Mouse (Mus musculus): Measurements from ENCODE around the gene Cdca5.

Cdca5 gene

DNA sequence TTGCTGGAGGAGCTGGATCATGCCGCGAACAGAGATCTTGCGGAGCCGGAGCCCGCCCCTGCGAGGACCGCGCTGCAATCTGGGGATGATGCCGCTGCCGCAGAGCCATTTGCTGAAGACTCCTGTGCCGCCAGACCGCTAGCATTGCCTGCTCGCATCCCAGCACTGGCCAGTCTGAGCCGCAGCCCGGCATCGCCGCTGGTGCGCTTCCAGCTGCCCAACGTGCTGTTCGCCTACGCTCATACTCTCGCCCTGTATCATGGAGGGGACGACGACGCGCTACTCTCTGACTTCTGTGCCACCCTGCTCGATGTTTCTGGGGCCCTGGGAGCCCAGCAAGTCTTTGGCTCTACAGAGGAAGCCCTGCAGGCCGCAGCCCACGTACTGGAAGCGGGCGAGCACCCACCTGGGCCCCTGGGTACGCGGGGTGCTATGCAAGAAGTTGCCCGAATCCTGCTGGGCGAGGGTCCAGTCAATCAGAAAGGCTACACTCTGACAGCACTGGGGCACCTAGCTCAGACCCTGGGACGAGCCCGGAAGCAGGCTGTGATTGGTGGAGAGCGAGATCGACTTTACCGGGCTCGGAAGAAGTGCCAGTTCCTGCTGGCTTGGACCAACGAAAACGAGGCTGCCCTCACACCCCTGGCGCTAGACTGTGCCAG lies 23.0 kb upstream of the Cdca5 start:
- peak; percentile 69 for DNase-seq

GRCm38 (mm10) chr19:6062418-6062817 lies 22.4 kb upstream of the Cdca5 start:
- no peak for DNase-seq

DNA sequence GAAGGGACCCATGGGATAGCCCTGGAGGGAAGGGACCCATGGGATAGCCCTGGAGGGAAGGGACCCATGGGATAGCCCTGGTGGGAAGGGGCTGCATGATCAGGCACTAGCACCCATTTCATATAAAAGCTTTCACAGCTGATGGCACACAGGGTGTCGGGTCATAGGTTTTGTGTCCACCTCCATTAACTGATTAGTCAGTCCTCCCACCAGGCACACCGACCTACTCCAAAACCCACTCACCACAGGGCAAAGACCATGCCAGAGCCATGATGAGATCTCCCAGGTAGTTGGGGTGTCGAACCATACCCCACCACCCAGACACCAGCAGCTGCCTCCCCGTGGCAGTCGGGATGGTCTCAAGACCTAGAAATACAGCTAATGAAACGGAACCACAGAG lies 21.7 kb upstream of the Cdca5 start:
- no peak for DNase-seq

DNA sequence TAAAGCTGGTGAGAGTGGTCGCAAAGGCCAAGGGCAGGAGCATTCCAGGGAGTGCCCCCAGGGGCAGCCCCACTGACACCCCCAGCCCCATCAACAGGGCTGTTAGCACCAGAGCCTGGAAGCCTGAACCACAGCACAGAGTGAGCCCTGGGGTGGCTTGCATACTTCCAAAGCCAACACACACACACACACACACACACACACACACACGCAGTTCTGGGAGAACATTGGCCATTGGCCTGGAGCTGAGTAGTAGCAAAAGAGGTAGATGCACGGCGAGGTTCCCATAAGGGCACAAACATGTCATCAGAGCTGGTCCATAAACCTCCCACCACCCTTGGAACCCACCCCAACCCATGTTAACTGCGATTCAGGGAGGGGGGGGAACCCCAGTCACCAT lies 18.2 kb upstream of the Cdca5 start:
- DNase-seq: no peak

- DNase-seq: peak; percentile 91
These were observed 17.6 kb upstream of the Cdca5 start for GRCm38 (mm10) chr19:6067011-6067723.

DNA sequence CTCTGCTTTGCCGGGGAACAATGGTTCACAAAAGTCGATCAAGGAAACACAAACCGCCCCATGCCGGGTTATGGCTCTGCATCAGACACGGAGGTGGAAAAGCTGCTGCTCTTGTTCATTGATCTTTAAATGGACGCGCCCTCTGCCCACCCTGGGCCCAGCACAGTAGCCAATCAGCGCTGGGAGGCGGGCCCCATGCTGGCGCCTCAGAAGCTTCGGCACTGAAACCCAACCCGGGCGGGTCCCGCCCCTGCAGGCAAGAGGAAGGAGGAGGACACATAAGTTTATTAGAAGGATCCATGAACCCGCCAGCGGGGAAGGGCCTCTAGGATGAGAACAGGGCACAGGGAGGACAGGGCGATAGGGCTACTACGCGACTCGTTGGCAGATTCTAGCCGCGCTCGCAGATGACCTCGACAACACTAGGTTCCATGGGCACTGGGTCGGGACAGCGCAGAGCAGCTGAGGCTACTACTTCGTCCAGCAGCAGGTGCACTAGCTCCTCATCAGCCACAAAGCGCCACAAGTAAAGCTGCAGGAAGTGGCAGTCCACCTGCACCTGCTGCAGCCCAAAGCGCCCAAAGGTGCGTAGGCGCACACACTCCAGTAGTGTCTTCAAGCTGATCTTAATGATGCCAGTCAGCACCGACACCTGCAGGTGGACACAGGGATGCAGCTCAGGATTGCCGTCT lies 16.9 kb upstream of the Cdca5 start, which contains the start of gene Tm7sf2:
TSS of gene Tm7sf2 (minus strand) at position 650 of the 692 bp plus-strand sequence.
- peak; percentile 94 for DNase-seq

DNA sequence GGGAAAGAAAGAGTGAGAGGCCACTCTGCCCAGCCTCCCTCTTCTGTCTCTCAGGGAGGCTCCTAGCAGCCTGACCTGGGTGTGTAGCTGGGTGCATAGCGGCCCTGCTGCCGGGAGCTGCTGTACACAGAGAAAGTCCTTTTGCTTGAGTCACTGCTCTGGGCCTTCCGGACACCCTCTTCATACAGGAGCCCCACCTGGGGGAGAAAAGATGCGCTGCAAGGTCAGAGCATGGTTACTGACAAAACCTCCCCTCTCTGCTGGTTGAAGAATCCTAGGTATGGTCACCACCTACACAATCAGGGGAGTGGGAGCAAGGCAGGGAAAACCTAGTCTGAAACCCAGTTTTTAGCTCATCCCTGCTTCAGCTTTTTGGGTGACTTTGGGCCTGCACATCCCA lies 15.8 kb upstream of the Cdca5 start:
- no peak for DNase-seq

- DNase-seq: no peak
These were observed 14.9 kb upstream of the Cdca5 start for GRCm38 (mm10) chr19:6069851-6070250.

DNA sequence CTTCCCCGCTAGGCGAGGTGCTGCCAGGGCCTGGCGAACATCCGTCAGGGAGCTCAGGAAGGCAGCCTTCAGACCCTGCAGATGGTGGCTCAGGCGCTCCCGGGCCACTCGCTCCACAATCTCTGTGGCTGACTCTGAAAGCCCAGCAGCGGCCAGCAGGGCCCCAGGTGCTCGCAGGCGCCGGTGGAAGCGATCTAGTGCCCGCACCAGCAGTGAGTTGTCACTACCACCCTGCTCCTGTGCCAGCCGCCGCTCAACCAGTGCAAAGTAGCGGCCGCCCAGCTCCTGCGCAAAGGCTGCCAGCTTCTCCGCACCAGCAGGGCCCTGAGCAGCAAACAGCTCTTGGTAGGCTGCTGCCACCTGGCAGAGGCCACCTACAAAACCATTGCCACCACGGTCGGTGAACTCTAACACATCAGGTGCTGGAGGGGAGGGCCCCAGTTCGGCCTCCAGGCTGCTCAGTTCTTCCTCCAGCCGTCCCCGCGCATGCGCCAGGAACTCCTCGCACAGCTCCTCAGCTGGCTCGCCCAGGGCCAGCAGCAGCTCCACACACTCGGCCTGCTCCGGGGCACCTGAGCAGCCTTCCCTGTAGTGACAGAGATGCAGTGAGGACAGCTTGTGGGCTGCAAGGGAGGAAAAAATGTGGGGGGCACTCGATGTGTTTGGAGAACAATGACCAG lies 14.1 kb upstream of the Cdca5 start:
- DNase-seq: no peak

DNA sequence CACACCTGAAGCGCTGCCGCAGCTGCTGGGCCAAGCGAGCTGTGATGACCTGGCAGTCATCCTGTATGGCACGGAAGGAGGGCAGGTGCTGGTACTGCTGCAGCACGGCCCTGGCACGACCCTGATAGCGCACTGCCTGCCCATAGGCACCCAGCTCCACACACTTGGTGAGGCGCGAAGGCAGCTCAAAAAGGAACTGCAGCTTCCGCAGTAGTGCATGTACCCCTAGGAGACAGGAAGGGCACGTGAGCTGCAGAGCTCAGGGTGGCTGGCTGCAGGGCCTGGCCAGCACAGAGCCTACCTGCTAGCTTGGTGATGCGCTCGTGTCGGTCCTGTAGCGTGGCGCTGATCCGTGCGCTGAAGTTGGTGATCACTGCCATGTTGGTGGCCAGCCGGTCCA lies 13.5 kb upstream of the Cdca5 start:
- DNase-seq: no peak

- DNase-seq: no peak
These were observed 10.9 kb upstream of the Cdca5 start for GRCm38 (mm10) chr19:6073889-6074288.

DNA sequence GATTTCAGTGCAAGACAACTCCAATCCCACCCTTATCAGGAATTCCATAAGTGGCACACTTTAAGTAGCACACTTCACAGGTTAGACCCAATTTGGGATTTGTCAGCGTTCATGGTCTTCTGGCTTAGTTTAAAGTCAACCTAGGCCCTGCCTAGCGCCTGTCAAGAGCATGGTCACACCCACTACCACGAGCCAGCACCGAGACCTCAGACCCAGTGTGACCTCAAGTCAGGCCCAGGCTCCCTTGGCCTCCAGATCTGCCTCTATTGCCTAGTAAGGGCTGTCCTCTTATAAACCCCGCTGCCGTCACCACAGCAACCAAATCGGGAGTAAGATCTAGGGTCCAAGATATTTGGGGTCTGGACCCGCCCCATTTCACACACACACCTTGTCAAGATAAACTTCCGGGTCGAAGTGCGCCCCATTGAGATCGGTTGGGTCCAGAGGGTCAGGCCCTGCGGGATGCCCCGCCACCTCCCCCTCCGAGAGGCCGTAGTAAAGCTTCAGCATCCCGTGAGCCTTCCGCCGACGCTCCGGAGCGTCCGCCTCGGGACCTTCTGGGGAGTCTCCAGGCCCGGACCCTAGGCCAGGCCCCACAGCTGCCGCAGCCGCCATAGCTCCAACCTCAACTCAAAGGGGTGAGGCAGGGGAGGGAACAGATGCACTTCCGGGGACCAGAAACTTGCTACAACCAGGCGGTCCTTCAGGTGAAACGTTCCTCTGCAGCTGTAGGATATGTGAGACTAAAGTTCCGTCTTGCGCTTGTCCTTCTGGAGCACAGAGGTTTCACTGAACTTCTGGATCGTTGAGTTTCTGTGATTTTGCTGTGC lies 8.0 kb upstream of the Cdca5 start, which contains the start of gene Vps51:
TSS of gene Vps51 (minus strand) at position 668 of the 830 bp plus-strand sequence.
- peak; percentile 80 for DNase-seq

- DNase-seq: no peak
These were observed 4.8 kb upstream of the Cdca5 start, which contains the start of gene Tmem262 for GRCm38 (mm10) chr19:6079983-6080480. Gene Tmem262, plus strand, starts transcription at chr19:6080033.

- DNase-seq: no peak
These were observed 2.6 kb upstream of the Cdca5 start, which contains the start of gene Gm28374 for GRCm38 (mm10) chr19:6082156-6082555. Gene Gm28374, minus strand, starts transcription at chr19:6082256.

DNA sequence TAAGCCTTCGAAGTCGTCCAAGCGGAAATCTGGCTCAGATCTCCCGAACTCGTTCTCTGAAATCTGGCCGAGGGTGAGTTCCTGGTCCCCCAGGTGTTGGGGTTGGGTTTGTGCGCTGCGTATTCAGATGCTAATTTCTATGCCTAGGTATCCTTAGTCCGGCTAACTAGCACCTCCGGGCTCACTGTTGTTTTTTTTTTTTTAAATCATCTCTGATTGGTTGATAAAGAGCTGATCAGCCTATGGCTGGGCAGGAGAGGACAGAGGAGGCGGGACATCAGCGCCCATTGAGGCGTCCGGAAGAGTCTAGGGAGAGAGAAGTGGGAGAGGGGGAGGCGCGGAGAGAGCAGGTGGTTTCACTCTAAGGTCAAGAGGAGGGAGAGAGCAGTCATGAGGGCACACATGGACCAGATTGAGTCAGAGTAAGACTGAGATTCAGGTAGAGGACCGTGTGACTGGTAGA lies 665 bp downstream of the Cdca5 start:
- DNase-seq: peak; percentile 85

DNA sequence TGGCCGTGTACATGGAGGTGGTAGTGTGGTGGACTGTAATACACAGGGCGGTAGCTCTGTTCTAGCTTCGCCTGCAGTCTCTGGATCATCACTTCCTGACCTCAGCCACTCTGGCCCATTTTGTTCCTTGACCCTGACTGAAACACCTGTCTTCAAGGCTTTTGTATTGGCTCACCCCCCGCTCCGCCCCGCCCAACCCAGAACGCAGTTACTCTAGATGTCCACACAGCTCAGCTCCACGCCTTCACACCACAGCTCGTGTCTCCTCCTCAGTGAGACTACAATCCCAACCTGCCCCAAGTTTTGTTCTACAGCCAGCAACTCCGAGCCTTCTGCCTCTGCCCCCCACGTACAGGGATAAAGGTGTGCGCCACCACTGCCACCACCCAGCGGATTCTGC lies 4.1 kb downstream of the Cdca5 start:
- no peak for DNase-seq

DNA sequence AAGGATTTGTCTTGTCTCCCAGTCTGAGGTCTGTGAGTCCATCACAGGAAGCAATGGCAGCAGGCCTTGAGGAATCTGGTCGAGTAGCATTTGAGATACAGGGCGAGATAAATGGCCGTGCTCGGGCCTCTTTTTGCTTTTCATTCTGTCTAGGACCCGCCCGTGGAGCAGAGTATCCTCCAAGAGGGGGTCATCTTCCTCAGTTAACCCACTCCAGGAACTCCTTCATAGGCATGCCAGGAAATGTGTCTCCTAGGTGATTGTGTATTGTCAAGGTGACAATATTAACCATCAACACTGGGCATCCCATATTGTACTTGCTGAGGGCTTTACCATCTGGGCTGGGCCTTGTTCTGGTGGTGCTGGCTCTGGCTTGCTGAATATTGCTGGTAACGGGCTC lies 9.3 kb downstream of the Cdca5 start, which contains the start of gene AC131692.1:
TSS of gene AC131692.1 (plus strand) at position 301 of the 400 bp plus-strand sequence.
- DNase-seq: no peak

DNA sequence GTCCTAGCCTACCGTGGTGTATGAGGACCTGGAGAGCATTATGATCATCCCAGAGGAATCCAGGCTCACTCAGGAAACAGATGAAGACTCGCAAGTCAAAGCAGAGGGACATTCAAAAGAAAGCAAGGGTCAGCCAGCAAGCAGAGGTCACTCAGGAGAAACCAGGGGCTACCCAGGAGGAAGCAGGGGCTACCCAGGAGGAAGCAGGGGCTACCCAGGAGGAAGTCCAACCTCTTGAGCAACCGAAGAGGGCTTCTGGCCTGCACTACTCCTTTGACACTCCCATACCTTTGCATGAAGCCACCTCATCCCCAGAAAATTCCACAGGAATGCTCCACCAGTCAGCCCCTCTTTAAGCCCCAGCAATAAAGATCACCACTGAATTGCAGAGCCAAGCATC lies 13.1 kb downstream of the Cdca5 start:
- DNase-seq: no peak

GRCm38 (mm10) chr19:6101186-6101585 lies 16.4 kb downstream of the Cdca5 start:
- no peak for DNase-seq

GRCm38 (mm10) chr19:6102169-6102853 lies 17.5 kb downstream of the Cdca5 start:
- DNase-seq: peak; percentile 63

GRCm38 (mm10) chr19:6104476-6104875 lies 19.7 kb downstream of the Cdca5 start:
- no peak for DNase-seq
